In the genomic region with DNA sequence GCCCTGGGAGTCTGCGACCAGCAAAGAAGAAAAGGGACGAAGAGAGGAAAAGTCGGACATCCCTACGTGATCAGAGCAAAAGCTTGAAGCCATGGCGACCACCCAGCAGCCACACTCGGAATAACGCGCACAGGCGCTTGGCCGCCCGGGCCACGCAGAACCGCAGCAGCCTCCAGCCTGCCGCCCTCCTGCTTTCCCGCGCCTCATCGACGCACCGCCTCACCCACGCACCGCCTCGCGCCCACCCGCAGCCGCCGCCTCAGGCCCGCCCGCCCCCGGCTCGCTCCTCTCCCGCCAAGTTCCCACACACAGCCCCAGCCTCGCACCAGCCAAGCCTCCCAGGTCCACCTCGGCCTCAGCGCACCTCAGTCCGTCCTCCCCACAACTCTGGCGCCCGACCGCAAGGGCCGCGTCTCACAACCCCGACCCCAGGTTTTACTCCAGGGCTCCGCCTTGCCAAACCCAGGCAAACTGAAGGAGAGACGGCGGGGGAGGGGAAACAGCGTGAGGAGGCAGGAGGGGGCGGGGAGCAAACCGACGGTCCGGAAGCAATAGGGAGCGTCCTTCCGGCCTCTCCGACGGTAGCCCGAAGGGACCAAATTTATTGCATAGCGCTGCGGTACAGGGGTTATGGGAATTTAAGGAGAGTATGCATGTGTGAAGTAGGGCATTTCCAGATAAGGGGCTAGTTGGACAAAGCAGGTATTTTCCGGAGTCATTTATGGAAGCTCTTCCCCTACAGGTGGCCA, we compare ENCODE assay signal across 8 mouse cellular contexts. TPM values are rescaled to one million over a fixed set of nuclear protein-coding genes. Genes with fewer than 3 reads are reported as not detected.
DNase-seq lines count a peak whose midpoint lies in the region; ATAC-seq lines count a peak whose summit lies in the region.
"Not testable (repeated sequence)": the region's sequence is repeated elsewhere in the genome, so short reads cannot be mapped to it uniquely, and the experiment has no call there.

A gene (minus strand): TSS at position 502 of the 749 bp plus-strand sequence.

- H3K9me3 ChIP-seq in hindbrain, embryonic 11.5 days (ENCODE audit: control insufficient read depth, low read length), result not testable (repeated sequence)

- DNase-seq in Muller cell, postnatal 12 days (ENCODE audit: inconsistent ontology term), result peak; percentile 95
- DNase-seq in cerebellum, adult 9-11 months, result peak; percentile 93
- peak; percentile 79 to 98 for DNase-seq in frontal cortex, adult 2 months (ENCODE audit: extremely low spot score in 1 of 2, low spot score in 1 of 2)
- peak; percentile 98 for DNase-seq in hindbrain, embryonic 11.5 days (ENCODE audit: low spot score)
- peak; percentile 95 to 97 for DNase-seq in layer of hippocampus, postnatal 10 days (ENCODE audit: low spot score in 2 of 2)
- peak; percentile 98 for DNase-seq in lung, postnatal 10 days
- peak; percentile 92 for DNase-seq in ovary, postnatal 36 days (ENCODE audit: low spot score)
- peak; percentile 95 for DNase-seq in thymus, postnatal 25 days

- H3K4me1 ChIP-seq in hindbrain, embryonic 11.5 days (replicated peaks; ENCODE audit: control insufficient read depth, insufficient read depth, low read length), result not testable (repeated sequence)

- peak within 1 kb of the TSS; percentile 57; the same call in 1 of the 2 replicates for H3K9ac ChIP-seq in hindbrain, embryonic 11.5 days (ENCODE audit: low read depth, low read length)

- H3K27ac ChIP-seq in hindbrain, embryonic 11.5 days (ENCODE audit: low read depth, low read length), result not testable (repeated sequence)

- peak within 1 kb of the TSS; percentile 36 for H3K4me2 ChIP-seq in hindbrain, embryonic 11.5 days (replicated peaks; ENCODE audit: low read depth, low read length)

- not testable (repeated sequence) for H3K27me3 ChIP-seq in hindbrain, embryonic 11.5 days (ENCODE audit: control insufficient read depth, insufficient read depth, low read length)

- H3K36me3 ChIP-seq in hindbrain, embryonic 11.5 days (ENCODE audit: control insufficient read depth, insufficient read depth, low read length), result not testable (repeated sequence)

- peak within 1 kb of the TSS; percentile 49 for H3K4me3 ChIP-seq in hindbrain, embryonic 11.5 days (ENCODE audit: low read depth, low read length)

- WGBS in hindbrain, embryonic 11.5 days, result under 1% methylated on average over 28 of the region's 57 CpGs

- ATAC-seq in hindbrain, embryonic 11.5 days (ENCODE audit: low FRiP score), result peak; percentile 96

RNA-seq across cellular contexts. Expression of the gene that starts here (rescaled TPM):
- 32.8 and 36.6 TPM in 2 replicates for polyA plus RNA-seq in frontal cortex, adult 2 months (2012; rRNA removed)
- 58.6 and 63.2 TPM in 2 replicates for polyA plus RNA-seq in hindbrain, embryonic 11.5 days (2014; fragmentation: Nextera tagmentation; extraction: Ambion mirVana)
- total RNA-seq in layer of hippocampus, postnatal 10 days (2021), result 10 to 100 TPM; 46.0 to 47.1 TPM
